Mouse (Mus musculus) lung, adult 2 months (tissue): Measurements from ENCODE around the gene Dcps.

Source experiments
- CTCF ChIP-seq: fragments of 200-500 bp; IDR thresholded peaks from 2 replicates; pipeline ENCODE4 v1.5.1; 2011; ENCODE audit warnings: mild to moderate bottlenecking, low read length, control low read depth; ENCODE audit not compliant: insufficient read depth
- POLR2A ChIP-seq: fragments of 200-500 bp; IDR thresholded peaks from 2 replicates; pipeline ENCODE4 v1.6.1; 2011; ENCODE audit warnings: low read depth, mild to moderate bottlenecking, control low read depth, low read length, borderline replicate concordance; ENCODE audit errors: extremely low read depth

DNA sequence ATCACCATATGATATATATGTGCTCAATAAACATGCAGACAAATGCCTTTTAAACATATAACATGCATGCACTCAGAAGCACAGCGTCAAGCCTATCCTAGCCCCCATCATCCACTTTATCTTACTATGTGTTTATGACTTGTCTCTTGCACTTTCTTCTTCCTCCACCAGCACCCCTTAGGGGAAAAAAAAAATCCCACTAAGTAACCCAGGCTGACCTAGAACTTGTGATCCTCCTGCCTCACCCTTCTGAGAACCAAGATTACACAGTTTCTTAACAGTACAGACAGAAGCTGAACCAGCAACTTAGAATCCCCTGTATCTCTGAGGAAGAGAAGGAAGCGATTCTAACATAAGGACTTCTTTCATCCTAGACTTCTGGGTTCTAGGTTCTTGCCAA, 57.3 kb downstream of the Dcps start:
- TF ChIP-seq POLR2A: no peak
- no peak for TF ChIP-seq CTCF
